Mouse (Mus musculus) bone marrow macrophage, adult 2 months (primary cell): Measurements from ENCODE around the gene Ndrg4. TPM values are rescaled to one million over a fixed set of nuclear protein-coding genes. Genes with fewer than 3 reads are reported as not detected.

Experiments
- H3K27ac ChIP-seq: 2 replicates; pipeline ENCODE4 v1.5.1; 2012; ENCODE audit warnings: low read depth, low read length; ENCODE audit not compliant: insufficient read depth
- H3K4me1 ChIP-seq: 2 replicates; pipeline ENCODE4 v1.6.1; 2012; ENCODE audit warnings: low read length; ENCODE audit not compliant: control insufficient read depth, insufficient read depth
- H3K4me3 ChIP-seq: 2 replicates; pipeline ENCODE4 v1.5.1; 2012; ENCODE audit warnings: mild to moderate bottlenecking, low read length, moderate library complexity; ENCODE audit not compliant: insufficient read depth
- CTCF ChIP-seq: IDR thresholded peaks from 2 replicates; pipeline ENCODE4 v1.5.1; 2012; ENCODE audit warnings: low read depth, mild to moderate bottlenecking, low read length, moderate library complexity
- POLR2A ChIP-seq: IDR thresholded peaks from 2 replicates; pipeline ENCODE4 v1.6.1; 2012; ENCODE audit warnings: mild to moderate bottlenecking, low read depth, low read length, borderline replicate concordance
- polyA plus RNA-seq: library from polyadenylated mRNA; stranded (reverse); fragments of >200 nt; gene quantifications from 2 replicates; pipeline ENCODE4 v1.2.4, GENCODE M21; 2012; ENCODE audit not compliant: missing spikeins, insufficient read depth, insufficient read length

The Ndrg4 gene
- polyA plus RNA-seq, 1 experiment, result 1.0 TPM

DNA sequence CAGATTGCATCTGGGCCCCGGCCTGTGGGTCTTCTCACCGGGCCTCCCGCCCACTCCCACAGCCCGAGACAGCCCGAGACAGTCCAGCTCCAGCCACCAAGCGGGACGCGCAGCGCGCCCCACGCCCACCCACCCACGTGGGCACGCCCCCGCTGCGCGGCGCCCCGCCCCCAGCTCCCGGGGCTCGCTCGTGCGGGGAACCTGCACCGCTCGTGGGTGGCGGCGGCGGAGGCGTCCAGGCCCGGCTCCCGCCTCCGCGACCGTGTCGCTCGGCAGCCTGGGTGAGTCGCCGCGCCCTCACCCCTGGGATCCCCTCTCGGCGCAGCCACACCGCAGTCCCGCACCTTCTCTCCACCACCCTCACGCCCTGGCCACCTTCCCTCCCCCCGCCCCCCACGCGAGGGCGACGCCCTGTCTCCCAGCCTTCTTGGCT lies 827 bp downstream of the Ndrg4 start:
- Histone ChIP-seq H3K4me3 (peak overlapping the region; percentile 57), H3K27ac (no peak overlapping the region), H3K4me1 (peaks cover 16% of the 10 kb centered on the region)
- TF ChIP-seq CTCF (no peak), POLR2A (no peak)

DNA sequence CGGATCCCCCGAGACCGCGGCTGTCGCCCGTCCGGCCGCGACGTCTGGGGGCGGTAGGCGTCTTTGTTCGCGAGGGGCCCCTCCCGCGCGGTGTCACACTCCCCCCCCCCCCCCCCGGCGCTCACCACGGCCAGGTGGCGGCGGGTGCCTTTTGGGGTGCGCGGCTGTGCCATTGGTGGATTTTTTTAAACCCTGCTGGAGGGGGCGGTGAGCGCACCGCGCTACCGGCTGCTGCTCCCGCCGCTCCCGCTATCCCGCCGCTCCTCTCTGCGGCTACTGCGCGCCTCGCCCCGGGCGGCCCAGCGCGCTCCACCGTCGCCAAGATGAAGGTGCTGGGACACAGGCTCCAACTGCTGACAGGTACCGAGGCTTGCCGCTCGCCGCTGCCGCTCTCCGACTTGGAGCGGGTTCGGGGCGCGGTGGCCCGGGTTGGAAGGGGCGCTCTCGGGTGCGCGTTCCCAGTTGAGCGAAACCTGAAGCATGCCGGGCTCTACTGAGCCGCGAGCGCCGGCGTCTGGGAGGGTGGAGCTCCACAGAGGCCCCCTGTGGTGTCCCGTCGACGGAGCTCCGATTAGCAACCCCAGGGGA lies 1.3 kb downstream of the Ndrg4 start:
- H3K4me3 ChIP-seq, result peak overlapping the region; percentile 57
- H3K4me1 ChIP-seq, result peaks cover 10% of the 10 kb centered on the region
- no peak overlapping the region for H3K27ac ChIP-seq
- TF ChIP-seq POLR2A (no peak), CTCF (no peak)

DNA sequence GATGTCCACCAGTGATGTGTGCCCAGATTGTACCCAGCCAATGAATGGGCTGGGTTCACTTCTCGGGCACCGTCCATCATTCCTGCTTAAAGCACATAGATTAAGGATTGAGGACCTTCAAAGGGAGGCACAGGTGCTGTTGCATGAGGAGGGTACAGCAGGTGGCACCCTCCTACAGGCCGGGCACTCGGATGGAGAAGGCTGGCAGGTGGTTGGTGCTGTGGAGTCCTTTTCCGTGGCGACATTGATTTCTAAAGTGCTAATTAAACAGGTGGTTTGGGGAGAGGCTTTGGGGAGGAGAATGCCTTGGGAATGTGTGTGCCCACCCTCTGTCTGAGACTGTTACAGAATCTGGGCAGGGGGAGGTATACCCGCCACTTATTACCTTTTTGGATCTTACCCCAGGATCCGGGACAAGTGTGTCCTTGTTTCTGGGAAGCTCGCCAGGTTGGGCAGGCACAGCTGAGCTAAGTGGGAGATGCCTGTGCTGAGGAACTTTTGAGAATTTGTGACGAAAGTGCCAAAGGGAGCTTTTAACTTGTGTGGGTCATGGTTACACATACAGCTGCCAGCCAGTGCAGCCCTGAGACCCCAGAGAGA lies 11.4 kb downstream of the Ndrg4 start:
- Histone ChIP-seq H3K4me3 (no peak overlapping the region), H3K27ac (no peak overlapping the region), H3K4me1 (0 out of 2 replicates have a peak, but pooled peaks cover 2% of the 10 kb centered on the region)
- no peak for TF ChIP-seq CTCF

DNA sequence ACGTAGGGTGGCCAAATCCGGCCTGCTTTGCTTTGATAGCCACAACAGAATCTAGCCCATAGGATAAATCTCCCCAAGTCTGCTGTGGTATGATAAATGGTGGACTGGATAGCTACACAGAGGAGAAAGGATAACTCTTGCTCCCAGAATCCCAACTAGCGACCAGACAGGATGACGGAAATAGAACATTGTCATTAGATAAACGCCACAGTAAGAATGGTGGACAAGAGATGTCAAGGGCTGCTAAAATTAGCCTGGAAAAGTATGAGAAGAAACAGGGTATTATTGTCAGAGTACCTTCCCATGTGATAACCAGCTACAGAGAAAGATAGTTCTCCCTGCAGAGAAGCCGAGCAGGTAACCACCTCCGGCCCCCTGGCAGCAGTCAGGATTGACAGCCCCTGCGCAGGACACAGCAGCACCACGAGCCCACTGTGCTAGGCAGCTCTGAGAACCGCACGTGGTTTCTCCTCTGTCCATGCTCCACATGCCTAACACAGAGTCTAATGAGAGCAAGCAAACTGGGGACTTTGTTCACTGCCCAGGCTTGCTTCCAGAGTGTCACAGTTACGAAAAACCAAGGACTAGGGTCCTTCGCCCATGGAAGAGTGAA lies 14.3 kb downstream of the Ndrg4 start:
- TF ChIP-seq POLR2A, result no peak
- no peak for TF ChIP-seq CTCF
- no peak overlapping the region for H3K27ac ChIP-seq
- 0 out of 2 replicates have a peak, but pooled peaks cover 2% of the 10 kb centered on the region for H3K4me1 ChIP-seq
- H3K4me3 ChIP-seq, result no peak overlapping the region

DNA sequence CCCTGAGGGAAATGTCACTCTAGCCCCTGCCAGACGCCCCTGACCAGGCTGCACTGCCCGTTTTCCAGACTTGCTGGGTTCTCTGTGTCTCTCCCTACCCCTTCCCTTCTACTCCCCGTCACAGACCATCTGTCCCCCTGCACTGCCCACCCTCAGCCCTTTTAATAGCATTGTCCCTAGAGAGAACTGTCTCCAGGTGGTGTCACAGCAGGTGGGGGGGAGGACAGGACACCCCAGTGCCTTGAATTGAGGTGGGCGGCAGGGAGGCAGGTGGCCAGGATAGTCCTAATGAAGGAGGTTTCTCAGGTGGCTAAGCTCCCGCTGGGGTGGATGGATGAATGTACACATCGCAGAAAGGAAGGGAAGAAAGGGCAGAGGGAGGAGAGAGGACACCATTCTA lies 17.9 kb downstream of the Ndrg4 start:
- Histone ChIP-seq H3K4me1 (0 out of 2 replicates have a peak, but pooled peaks cover 2% of the 10 kb centered on the region), H3K4me3 (no peak overlapping the region)
- TF ChIP-seq CTCF (no peak), POLR2A (no peak)

DNA sequence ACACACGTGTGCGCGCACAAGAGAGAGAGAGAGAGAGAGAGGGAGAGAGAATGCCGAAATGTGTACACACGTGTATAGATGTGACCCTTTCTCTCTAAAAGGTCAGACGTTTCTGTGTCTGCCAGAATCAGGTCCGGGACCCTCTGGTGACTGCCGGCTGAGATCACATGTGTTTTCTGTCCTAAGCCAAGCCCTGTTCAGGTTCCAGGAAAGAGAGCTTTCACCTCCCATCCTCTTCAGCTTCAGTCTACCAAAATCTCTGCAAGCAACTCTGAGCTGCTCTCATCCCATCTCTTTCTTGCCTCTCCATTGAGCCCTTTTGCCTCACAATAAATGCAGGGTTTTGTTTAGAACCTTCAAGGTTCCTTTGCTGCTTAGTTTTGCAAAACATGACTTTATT lies 19.9 kb downstream of the Ndrg4 start:
- no peak overlapping the region for H3K27ac ChIP-seq
- TF ChIP-seq CTCF, result no peak
- no peak for TF ChIP-seq POLR2A
- H3K4me3 ChIP-seq, result no peak overlapping the region
- no peaks in the 10 kb centered on the region for H3K4me1 ChIP-seq

More for the DNA sequence above, 17.9 kb downstream of the Ndrg4 start:
- H3K27ac ChIP-seq, result no peak overlapping the region

DNA sequence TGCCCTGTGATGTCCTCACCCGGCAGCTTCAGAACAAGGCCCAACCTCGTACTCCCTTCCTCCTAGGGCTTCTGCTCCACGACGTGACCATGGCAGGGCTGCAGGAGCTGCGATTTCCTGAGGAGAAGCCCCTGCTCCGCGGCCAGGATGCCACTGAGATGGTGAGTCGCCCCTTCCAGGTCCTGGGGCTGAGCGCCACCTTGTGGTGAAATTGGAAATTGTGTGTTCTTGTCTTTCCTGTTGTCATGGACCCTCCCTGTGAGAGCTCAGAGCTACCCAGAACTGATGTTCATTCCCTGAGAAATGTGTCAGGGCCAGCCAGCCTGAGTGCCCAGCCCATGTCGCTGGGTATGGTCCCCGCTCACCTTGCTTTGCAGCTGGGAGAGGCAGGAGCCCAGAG lies 20.3 kb downstream of the Ndrg4 start:
- TF ChIP-seq POLR2A, result no peak
- peak; percentile 89 for TF ChIP-seq CTCF
- Histone ChIP-seq H3K4me1 (no peaks in the 10 kb centered on the region), H3K4me3 (no peak overlapping the region), H3K27ac (no peak overlapping the region)

DNA sequence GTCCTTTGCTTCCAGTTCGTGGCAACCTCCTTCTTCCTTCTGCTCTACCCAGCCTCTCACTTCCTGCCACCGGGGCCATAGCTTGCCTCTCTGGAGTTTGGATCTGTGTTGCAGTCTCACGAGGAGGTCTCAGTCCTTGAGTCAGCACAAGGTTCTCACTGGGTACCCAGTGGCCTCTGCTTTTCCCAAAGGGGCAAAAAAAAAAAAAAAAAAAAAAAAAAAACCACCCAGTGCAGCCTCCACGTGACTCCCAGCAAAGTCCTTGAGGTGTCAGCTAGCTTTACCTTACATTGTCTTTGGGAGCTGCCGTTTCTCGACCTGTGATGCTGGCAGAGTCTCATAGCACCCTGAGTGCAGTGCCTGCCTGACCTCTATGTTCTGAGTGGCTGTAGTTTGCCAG lies 21.4 kb downstream of the Ndrg4 start:
- Histone ChIP-seq H3K4me3 (no peak overlapping the region), H3K27ac (no peak overlapping the region), H3K4me1 (no peaks in the 10 kb centered on the region)
- TF ChIP-seq POLR2A, result no peak
- no peak for TF ChIP-seq CTCF

DNA sequence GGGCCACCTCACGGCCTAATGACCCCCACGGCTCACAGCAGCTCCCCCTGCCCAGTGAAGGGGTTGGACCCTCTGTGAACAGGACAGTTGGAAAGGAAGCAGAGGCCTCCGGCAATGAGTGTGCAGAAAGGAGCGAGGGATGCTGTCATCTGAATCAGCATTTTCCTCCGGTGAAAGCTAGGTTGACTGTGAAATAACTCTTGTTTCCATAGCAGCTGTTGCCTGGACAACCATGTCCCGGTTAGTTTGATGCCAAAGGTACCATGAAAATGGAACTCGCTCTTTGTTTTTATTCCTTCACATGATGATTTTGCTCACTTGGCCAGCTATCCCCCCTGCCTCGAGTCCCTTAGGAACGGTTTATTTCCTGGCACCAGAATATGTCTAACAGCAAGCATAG lies 23.5 kb downstream of the Ndrg4 start:
- no peak for TF ChIP-seq CTCF
- no peak for TF ChIP-seq POLR2A
- no peak overlapping the region for H3K27ac ChIP-seq
- no peak overlapping the region for H3K4me3 ChIP-seq
- peaks cover 3% of the 10 kb centered on the region; the same call in 1 of the 2 replicates for H3K4me1 ChIP-seq

DNA sequence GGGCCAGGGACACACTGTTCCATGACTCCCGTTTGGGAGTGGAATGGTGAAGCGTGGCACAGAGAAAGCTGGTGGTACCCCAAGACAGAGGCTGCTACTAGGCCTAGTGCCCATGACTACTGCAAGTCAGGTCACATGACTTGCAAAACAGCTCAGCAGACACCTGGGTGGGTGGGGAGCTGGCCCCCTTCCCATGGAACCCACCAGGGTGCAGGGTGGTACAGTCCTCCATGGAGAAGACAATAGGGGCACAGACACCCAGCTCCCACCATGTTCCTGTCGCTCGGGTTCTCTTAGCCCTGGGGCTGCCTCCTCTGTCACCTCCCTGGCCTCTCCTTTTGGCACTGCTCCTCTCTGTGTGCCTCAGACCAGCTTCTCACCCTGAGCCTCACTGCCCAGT lies 25.0 kb downstream of the Ndrg4 start:
- peaks cover 3% of the 10 kb centered on the region; the same call in 1 of the 2 replicates for H3K4me1 ChIP-seq
- H3K27ac ChIP-seq, result no peak overlapping the region
- no peak overlapping the region for H3K4me3 ChIP-seq
- TF ChIP-seq CTCF, result no peak
- TF ChIP-seq POLR2A, result no peak
